Mouse (Mus musculus) embryonic facial prominence, embryonic 11.5 days (tissue): ENCODE results near the gene Macrod1. TPM values are rescaled to one million over a fixed set of nuclear protein-coding genes. Genes with fewer than 3 reads are reported as not detected.
A peak's percentile ranks its signal among the peaks of the same experiment; 100 is the strongest.

ENCODE experiments used
- ATAC-seq: fragments of 200-750 bp; cut with Nextera tagmentation; replicated peaks from 2 replicates; pipeline ENCODE4 v1.8.0; 2017; ENCODE audit warnings: low read depth; ENCODE audit not compliant: insufficient number of reproducible peaks, low FRiP score, low TSS enrichment
- DNase-seq: peaks from one replicate; pipeline ENCODE4 v3.0.0-alpha.2; 2015; ENCODE audit warnings: low spot score
- H3K27ac ChIP-seq: fragments of 300-500 bp; sonication (generic); replicated peaks from 2 replicates; pipeline ENCODE4 v1.5.1; 2014; ENCODE audit warnings: mild to moderate bottlenecking, low read depth, low read length, control low read depth
- H3K27me3 ChIP-seq: fragments of 300-500 bp; sonication (generic); 2 replicates; pipeline ENCODE4 v1.6.1; 2014; ENCODE audit warnings: mild to moderate bottlenecking, low read length, moderate library complexity, mixed read lengths; ENCODE audit not compliant: control insufficient read depth, insufficient read depth
- H3K36me3 ChIP-seq: fragments of 300-500 bp; sonication (generic); replicated peaks from 2 replicates; pipeline ENCODE4 v1.6.1; 2014; ENCODE audit warnings: low read depth, mild to moderate bottlenecking, low read length, moderate library complexity, mixed read lengths; ENCODE audit not compliant: control insufficient read depth, insufficient read depth
- H3K4me1 ChIP-seq: fragments of 300-500 bp; sonication (generic); 2 replicates; pipeline ENCODE4 v1.6.1; 2014; ENCODE audit warnings: low read length, mixed read lengths; ENCODE audit not compliant: control insufficient read depth, insufficient read depth
- H3K4me2 ChIP-seq: fragments of 300-500 bp; sonication (generic); 2 replicates; pipeline ENCODE4 v1.6.1; 2014; ENCODE audit warnings: low read depth, mild to moderate bottlenecking, control low read depth, low read length, moderate library complexity
- H3K4me3 ChIP-seq: fragments of 300-500 bp; sonication (generic); 2 replicates; pipeline ENCODE4 v1.5.1; 2014; ENCODE audit warnings: low read depth, low read length, control low read depth
- H3K9ac ChIP-seq: fragments of 300-500 bp; sonication (generic); replicated peaks from 2 replicates; pipeline ENCODE4 v1.6.1; 2014; ENCODE audit warnings: mild to moderate bottlenecking, control low read depth, low read length
- H3K9me3 ChIP-seq: fragments of 300-500 bp; sonication (generic); replicated peaks from 2 replicates; pipeline ENCODE4 v1.6.1; 2016; ENCODE audit warnings: mild to moderate bottlenecking, low read length, inconsistent platforms, mixed read lengths; ENCODE audit not compliant: control insufficient read depth
- WGBS: fragments of 180-500 bp; shearing (Covaris S2); extraction: QIAGEN DNeasy Blood & Tissue Kit; methylation state at CpG from one replicate; pipeline ENCODE4 v1.1.7; 2014; 5-methylcytosine and 5-hydroxymethylcytosine counted together
- polyA plus RNA-seq: library from polyadenylated mRNA; unstranded; fragments of >200 nt; fragmentation: Nextera tagmentation; extraction: Ambion mirVana; gene quantifications from 2 replicates; pipeline ENCODE4 v1.2.1, GENCODE M21; 2014

The Macrod1 gene
- polyA plus RNA-seq, 1 experiment from 2014 or later: 6.9 TPM

GRCm38 (mm10) chr19:7205753-7206736, 149.4 kb downstream of the Macrod1 start, which contains the start of gene Otub1:
Gene Otub1, minus strand, starts transcription at chr19:7206316.
- ATAC-seq: peak; percentile 93
- Histone ChIP-seq H3K36me3 (no peaks in the 10 kb centered on the region), H3K4me3 (peak within 1 kb of the TSS; percentile 83), H3K27me3 (no peaks in the 10 kb centered on the region), H3K4me1 (no peaks in the 10 kb centered on the region), H3K27ac (peak within 1 kb of the TSS; percentile 93), H3K4me2 (peak within 1 kb of the TSS; percentile 68), H3K9me3 (no peaks in the 10 kb centered on the region), H3K9ac (peak within 1 kb of the TSS; percentile 80)
- WGBS: under 1% methylated on average over 77 of the region's 79 CpGs
- DNase-seq: peak; percentile 97

- H3K27me3 ChIP-seq: no peaks in the 10 kb centered on the region
- WGBS: 93% methylated on average over 7 of the region's 7 CpGs
Observed at GRCm38 (mm10) chr19:7209907-7210646, 153.5 kb downstream of the Macrod1 start.

GRCm38 (mm10) chr19:7212216-7212615, 155.6 kb downstream of the Macrod1 start:
- no peaks in the 10 kb centered on the region for H3K9me3 ChIP-seq
- ATAC-seq (no peak), DNase-seq (no peak)
- H3K4me3 ChIP-seq: no peak overlapping the region
- H3K4me1 ChIP-seq: no peaks in the 10 kb centered on the region; the same call in 1 of the 2 replicates
- H3K4me2 ChIP-seq: no peak overlapping the region
- peaks cover 4% of the 10 kb centered on the region; the same call in 1 of the 2 replicates for H3K36me3 ChIP-seq
- no peaks in the 10 kb centered on the region for H3K27me3 ChIP-seq
- 73% methylated on average over 1 of the region's 1 CpGs for WGBS
- H3K9ac ChIP-seq: no peak overlapping the region
- H3K27ac ChIP-seq: no peak overlapping the region

More at GRCm38 (mm10) chr19:7209907-7210646, 153.5 kb downstream of the Macrod1 start:
- H3K4me1 ChIP-seq: no peaks in the 10 kb centered on the region
- H3K4me3 ChIP-seq: no peak overlapping the region
- no peak overlapping the region for H3K27ac ChIP-seq
- DNase-seq (no peak), ATAC-seq (no peak)
- H3K4me2 ChIP-seq: no peak overlapping the region
- no peaks in the 10 kb centered on the region for H3K9me3 ChIP-seq
- peaks cover 4% of the 10 kb centered on the region; the same call in 1 of the 2 replicates for H3K36me3 ChIP-seq
- no peak overlapping the region for H3K9ac ChIP-seq

GRCm38 (mm10) chr19:7213010-7213409, 156.4 kb downstream of the Macrod1 start:
- Histone ChIP-seq H3K4me1 (no peaks in the 10 kb centered on the region; the same call in 1 of the 2 replicates), H3K4me3 (no peak overlapping the region), H3K27ac (no peak overlapping the region), H3K36me3 (peaks cover 4% of the 10 kb centered on the region; the same call in 1 of the 2 replicates), H3K4me2 (no peak overlapping the region), H3K27me3 (no peaks in the 10 kb centered on the region), H3K9me3 (no peaks in the 10 kb centered on the region), H3K9ac (no peak overlapping the region)
- ATAC-seq (no peak), DNase-seq (no peak)
- WGBS: 92% methylated on average over 3 of the region's 3 CpGs

GRCm38 (mm10) chr19:7214484-7214883, 157.9 kb downstream of the Macrod1 start:
- H3K36me3 ChIP-seq: peaks cover 4% of the 10 kb centered on the region; the same call in 1 of the 2 replicates

GRCm38 (mm10) chr19:7217162-7217925, 160.7 kb downstream of the Macrod1 start, which contains the start of gene Cox8a:
Gene Cox8a, minus strand, starts transcription at chr19:7217616.
- H3K27ac ChIP-seq: no peak within 1 kb of the TSS
- no peaks in the 10 kb centered on the region for H3K27me3 ChIP-seq
- H3K4me1 ChIP-seq: no peaks in the 10 kb centered on the region; the same call in 1 of the 2 replicates
- H3K9ac ChIP-seq: peak within 1 kb of the TSS; percentile 81
- WGBS: under 1% methylated on average over 50 of the region's 50 CpGs
- no peaks in the 10 kb centered on the region for H3K9me3 ChIP-seq
- H3K4me3 ChIP-seq: peak within 1 kb of the TSS; percentile 89
- H3K36me3 ChIP-seq: peaks cover 4% of the 10 kb centered on the region; the same call in 1 of the 2 replicates
- peak; percentile 97 for ATAC-seq
- H3K4me2 ChIP-seq: peak within 1 kb of the TSS; percentile 72
- DNase-seq: peak; percentile 99

More at GRCm38 (mm10) chr19:7214484-7214883, 157.9 kb downstream of the Macrod1 start:
- Histone ChIP-seq H3K4me2 (no peak overlapping the region), H3K9ac (no peak overlapping the region), H3K4me1 (no peaks in the 10 kb centered on the region; the same call in 1 of the 2 replicates), H3K27ac (no peak overlapping the region), H3K27me3 (no peaks in the 10 kb centered on the region), H3K9me3 (no peaks in the 10 kb centered on the region), H3K4me3 (no peak overlapping the region)
- WGBS: 93% methylated on average over 5 of the region's 5 CpGs
- DNase-seq (no peak), ATAC-seq (no peak)

GRCm38 (mm10) chr19:7217926-7218267, 161.3 kb downstream of the Macrod1 start:
- H3K9ac ChIP-seq: peak overlapping the region; percentile 1; the same call in 1 of the 2 replicates
- H3K4me2 ChIP-seq: peak overlapping the region; percentile 32
- ATAC-seq: peak; percentile 17; the same call in 1 of the 2 replicates
- no peaks in the 10 kb centered on the region for H3K27me3 ChIP-seq
- peak overlapping the region; percentile 89 for H3K4me3 ChIP-seq
- H3K9me3 ChIP-seq: no peaks in the 10 kb centered on the region
- peaks cover 4% of the 10 kb centered on the region; the same call in 1 of the 2 replicates for H3K36me3 ChIP-seq
- no peak overlapping the region for H3K27ac ChIP-seq
- H3K4me1 ChIP-seq: no peaks in the 10 kb centered on the region; the same call in 1 of the 2 replicates
- no peak for DNase-seq
- 12% methylated on average over 6 of the region's 6 CpGs for WGBS
